Mouse (Mus musculus) liver, postnatal 0 days (tissue): Measurements from ENCODE around the gene Gtsf1.

Source experiments
- CTCF ChIP-seq: sonication (generic); IDR thresholded peaks from 2 replicates; pipeline ENCODE4 v1.5.1; 2016; ENCODE audit warnings: antibody characterized with exemption, low read depth
- EP300 ChIP-seq: IDR thresholded peaks from 2 replicates; pipeline ENCODE4 v1.6.1; 2016; ENCODE audit warnings: antibody characterized with exemption, low read depth, mild to moderate bottlenecking

- TF ChIP-seq EP300, result no peak
- TF ChIP-seq CTCF, result no peak
Measured at GRCm38 (mm10) chr15:103357817-103358216, 72.5 kb downstream of the Gtsf1 start.
